Mouse (Mus musculus): ENCODE data around the gene Tuft1.
A peak's percentile ranks its signal among the peaks of the same experiment; 100 is the strongest.
"Not testable (repeated sequence)": the region's sequence is repeated elsewhere in the genome, so short reads cannot be mapped to it uniquely, and the experiment has no call there.

Tuft1 gene

GRCm38 (mm10) chr3:94660841-94661240, 2.2 kb upstream of the Tuft1 start:
- not testable (repeated sequence) for DNase-seq (ENCODE audit: low read depth, low spot score)

GRCm38 (mm10) chr3:94659142-94659748, 573 bp upstream of the Tuft1 start:
- peak; percentile 13 for DNase-seq (ENCODE audit: low read depth, low spot score)

DNA sequence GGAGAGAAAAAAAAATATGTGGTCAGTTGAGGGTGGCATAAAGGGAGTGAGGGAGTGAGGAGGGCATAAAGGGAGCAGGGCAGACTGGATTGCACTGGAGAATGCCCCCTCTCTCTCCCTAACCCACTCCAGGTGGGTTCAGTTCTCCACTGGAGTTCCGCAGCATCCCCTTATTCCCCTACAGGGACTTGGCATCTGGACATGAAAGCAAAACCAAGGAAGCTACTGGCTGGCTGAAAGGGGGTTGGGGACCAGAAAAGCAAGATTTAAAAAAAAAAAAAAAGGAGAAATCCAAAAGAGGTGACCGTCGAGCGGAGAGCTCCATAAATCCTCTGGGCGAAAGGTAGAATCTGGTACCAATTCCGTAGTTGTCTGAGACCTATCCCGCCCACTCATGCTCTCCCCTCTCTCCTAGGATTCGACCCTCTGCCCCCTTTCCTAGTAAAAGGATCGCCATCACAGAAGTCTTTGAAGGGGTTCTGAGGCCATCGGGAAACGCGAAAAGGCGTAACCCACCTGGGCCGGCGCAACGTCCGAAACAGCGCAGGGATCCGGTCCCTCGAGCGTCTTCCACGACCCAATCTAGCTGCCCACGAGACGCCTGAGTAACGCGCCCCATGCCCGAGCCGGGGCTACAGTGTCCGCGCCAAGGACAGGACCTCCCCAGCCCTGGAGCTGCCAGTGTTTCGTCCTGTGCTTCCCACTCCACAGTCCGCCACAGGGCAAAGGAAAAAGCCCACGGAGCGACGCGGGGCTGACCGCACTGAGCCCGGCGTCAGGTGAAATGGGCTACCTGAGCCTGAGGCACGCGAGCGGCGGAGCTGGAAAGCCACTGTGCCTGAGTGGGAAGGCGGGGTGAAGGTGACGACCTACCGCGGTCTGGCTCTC, 576 bp downstream of the Tuft1 start:
- DNase-seq (ENCODE audit: low read depth, low spot score), result not testable (repeated sequence)

DNA sequence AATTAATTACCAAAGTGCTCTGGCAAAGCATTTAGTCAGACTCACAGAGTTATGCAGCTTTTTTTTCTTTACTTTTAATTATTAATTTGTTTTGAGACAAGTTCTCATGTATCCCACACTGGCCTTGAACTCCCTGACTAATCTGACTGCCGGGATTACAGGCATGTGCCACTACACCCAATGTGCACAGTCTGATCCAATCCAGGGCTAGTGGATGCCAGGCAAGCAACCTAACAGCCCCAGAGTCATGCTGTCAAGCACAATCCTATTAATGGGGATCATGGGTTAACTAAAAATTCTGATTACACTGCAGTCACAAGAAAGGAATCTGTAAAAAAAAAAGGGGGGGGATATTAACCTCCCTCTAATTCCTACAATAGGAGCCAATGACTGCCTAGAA, 4.7 kb downstream of the Tuft1 start:
- not testable (repeated sequence) for DNase-seq (ENCODE audit: low read depth, low spot score)

DNA sequence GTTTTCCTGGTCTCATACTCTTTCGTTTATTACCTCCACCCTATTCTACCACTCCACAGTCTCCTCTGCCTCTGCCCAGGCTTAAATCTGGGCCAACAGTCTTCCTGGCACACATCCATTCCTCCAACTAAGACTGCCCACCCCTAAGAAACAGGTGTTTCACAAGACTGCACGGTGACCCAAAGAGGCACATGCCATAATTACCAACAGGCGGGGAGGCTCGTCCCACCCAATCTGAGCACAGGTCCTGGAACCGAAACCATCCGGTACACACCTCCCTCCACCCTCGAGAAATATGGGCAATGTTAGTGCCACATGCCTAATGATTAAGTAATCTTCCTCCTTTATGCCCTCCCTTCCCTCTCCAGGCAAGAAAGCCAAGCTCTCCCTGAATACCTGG, 8.3 kb downstream of the Tuft1 start:
- DNase-seq (ENCODE audit: low read depth, low spot score), result no peak

DNA sequence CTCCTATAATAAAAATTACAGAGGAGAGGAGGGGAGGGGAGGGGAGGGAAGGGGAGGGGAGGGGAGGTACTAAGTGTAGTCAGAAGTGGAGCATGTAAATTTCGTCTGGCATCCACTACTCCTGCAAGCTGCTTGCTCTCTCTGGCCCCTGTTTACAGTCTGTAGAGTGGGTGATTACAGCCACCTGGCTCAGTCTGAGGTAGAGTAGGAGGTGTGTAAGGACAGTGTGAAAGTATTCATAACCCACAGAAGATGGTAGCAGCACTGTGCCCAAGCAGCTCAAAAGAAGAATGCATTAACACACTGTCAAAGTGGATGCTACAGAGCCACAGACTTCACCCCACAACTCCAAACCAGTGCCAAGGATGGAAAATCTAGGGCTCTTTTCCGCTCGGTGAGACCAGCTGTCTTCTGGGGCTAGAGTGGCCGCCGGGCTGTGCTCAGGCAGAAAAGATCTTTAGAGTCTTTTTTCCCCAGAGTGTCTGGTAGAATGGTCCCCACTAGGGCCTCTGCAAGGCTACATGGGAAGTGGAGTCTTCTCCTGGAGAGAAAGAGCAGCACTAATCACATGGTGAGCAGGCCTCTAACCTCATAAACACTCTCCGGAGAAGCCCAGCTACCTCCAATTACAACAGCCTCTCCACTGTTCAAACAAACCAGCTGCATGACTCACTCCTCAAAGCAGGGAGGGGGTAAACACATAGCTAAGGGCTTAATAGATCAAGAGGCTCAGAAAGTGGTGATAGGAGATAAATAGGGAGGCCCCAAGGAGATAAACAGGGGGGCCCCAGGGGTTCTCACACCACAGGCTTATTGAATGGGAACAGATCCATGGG, 9.7 kb downstream of the Tuft1 start:
- DNase-seq (ENCODE audit: low read depth, low spot score), result no peak

GRCm38 (mm10) chr3:94642495-94643162, 16.0 kb downstream of the Tuft1 start, which contains the start of gene Gm10972:
Gene Gm10972, plus strand, starts transcription at chr3:94643112.
- DNase-seq (ENCODE audit: low read depth, low spot score), result not testable (repeated sequence)

DNA sequence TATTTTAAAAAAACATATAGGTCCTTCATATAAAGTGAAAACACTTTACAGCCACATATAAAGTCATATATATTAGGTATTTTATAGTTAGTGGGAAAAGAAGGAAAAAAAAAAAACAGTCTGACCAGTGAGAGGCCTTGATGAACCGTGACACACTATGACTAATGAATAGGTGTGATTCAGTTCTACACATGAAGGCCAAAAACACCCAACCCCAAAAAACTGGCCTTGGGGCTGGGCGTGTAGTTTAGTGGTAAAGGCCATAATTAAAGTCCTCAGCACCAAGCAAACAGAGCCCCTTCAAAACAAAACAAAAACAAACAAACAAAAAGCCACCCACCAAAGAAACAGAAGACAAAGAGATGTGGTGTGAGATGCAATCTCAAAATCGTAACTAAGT, 28.8 kb downstream of the Tuft1 start:
- DNase-seq (ENCODE audit: low read depth, low spot score), result no peak

DNA sequence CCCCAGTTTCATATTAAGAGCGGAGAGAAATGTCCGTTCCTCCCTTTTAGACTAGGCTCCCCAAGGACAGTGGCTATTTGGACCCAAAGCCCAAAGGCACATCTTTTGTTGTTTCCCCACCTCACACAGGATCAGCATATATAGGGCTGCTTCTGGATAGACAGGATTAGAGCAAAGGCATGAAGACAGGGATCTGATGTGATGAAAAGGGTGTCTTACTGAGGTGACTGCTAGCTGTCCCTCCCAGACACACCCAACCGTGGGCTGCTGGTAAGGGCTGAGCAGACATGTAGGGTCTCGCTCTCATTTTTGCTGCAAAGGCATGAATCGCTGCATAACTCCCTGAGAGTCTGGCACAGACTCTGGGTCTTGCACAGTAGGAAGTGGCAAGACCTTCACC, 30.0 kb downstream of the Tuft1 start:
- DNase-seq (ENCODE audit: low read depth, low spot score), result no peak

DNA sequence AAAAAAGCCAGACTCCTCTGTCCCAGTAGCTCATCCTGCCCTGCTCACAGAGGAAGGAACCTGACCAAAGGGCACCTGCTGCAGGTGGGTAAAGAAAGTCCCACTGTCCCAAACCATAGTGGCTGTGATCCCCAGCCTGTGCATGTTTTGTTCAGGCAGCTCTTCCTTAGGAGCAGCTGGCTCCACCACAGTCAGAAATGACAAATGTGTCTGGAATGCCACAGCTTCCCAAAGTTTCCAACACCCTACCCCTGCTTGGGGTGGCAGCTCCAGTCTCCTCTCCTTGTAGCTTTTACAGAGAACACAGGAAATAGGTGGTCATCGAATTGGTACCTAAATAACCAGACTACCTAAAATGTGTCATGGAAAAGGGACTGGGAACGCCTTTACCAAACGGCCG, 34.4 kb downstream of the Tuft1 start:
- DNase-seq (ENCODE audit: low read depth, low spot score), result no peak

DNA sequence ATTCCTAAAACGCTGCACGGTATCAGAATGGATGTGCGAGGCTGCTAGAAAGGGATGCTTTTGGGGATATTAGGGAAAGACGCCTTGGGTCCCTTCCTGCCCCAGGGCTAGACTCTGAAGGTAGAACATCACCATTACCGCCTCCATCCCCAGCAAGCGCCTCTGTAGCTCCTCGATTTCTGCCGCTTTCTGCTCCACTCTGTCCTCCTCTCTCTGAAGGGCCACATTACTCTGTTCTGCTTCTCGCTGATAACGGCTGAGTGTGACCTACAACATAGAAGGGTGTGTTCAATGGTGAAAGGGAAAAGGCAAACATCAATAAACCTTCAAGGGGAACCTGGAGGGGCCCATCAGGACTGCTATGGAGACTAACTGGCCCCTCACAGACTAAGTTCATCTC, 36.1 kb downstream of the Tuft1 start:
- no peak for DNase-seq (ENCODE audit: low read depth, low spot score)

- DNase-seq (ENCODE audit: low read depth, low spot score), result no peak
Measured at GRCm38 (mm10) chr3:94621740-94622507, 36.7 kb downstream of the Tuft1 start.

DNA sequence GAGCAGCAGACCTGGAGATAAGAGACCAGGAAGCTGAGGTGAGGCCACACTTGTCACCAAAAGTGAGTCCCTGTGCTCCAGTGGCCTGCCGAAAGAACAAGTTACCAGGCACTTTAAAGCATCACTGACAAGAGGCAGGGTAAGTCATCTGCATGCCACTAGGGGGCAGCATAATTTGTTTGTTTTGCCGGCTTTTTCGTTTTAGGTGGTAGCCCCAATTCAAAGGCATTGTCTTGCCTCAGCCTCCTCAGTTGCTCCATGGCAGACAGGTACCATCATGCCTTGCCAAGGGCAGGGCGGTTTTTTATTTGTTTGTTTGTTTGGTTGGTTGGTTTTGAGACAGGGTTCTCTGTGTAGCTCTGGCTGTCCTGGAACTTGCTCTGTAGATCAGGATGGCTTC, 42.0 kb downstream of the Tuft1 start:
- peak; percentile 50 for DNase-seq (ENCODE audit: low read depth, low spot score)

GRCm38 (mm10) chr3:94613258-94613878, 45.3 kb downstream of the Tuft1 start:
- no peak for DNase-seq (ENCODE audit: low read depth, low spot score)

GRCm38 (mm10) chr3:94612274-94612673, 46.4 kb downstream of the Tuft1 start:
- DNase-seq (ENCODE audit: low read depth, low spot score), result no peak

DNA sequence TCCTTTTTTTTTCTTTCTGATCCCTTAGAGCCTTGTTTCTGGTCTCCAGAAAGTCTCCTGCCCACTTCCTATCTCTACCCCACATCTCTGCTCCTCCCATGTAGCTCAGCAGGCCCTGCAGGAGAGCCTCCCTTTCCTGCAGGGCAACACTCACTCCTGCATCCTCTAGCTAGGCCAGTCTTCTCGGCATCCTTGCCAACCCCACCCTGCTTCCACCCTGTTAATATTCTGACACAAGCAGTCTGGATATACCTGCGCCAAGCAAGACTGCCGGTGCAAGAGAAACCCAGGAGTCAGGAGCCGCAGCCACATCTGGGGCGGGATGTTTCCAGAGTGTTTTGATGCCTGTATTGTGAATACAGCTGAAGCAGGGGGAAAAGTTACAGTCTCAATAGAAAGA, 46.8 kb downstream of the Tuft1 start:
- DNase-seq (ENCODE audit: low read depth, low spot score), result no peak

GRCm38 (mm10) chr3:94611343-94611742, 47.3 kb downstream of the Tuft1 start:
- DNase-seq (ENCODE audit: low read depth, low spot score), result no peak

DNA sequence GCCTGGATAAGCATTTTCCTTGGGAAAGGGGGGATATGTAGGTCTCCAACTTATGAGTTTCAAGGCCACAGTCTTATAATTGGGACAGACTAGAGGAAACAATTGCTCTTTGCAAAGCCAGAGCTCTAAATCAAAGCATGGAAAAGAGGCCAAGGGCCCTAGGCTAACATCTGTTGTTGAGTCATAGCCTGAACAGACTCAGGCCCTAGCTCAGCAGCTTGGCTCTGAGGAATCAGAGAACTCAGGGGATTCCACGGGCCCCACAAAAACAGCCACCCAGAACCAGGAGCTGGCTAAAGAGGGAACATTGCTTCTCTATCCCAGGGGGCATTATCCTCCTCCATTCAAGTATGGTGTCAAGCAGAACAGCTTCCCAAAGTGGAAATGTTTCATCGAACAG, 48.1 kb downstream of the Tuft1 start:
- no peak for DNase-seq (ENCODE audit: low read depth, low spot score)

- DNase-seq (ENCODE audit: low read depth, low spot score), result no peak
Measured at GRCm38 (mm10) chr3:94609621-94610020, 49.1 kb downstream of the Tuft1 start.

- no peak for DNase-seq (ENCODE audit: low read depth, low spot score)
Measured at GRCm38 (mm10) chr3:94601959-94602358, 56.7 kb downstream of the Tuft1 start.
